Mouse (Mus musculus) liver, postnatal 0 days (tissue): Measurements from ENCODE around the gene Rabgap1l. TPM values are rescaled to one million over a fixed set of nuclear protein-coding genes. Genes with fewer than 3 reads are reported as not detected.

Experiments used
- ATAC-seq: fragments of 200-750 bp; cut with Nextera tagmentation; 2 replicates; pipeline ENCODE4 v1.8.0; 2017; ENCODE audit warnings: mild to moderate bottlenecking, moderate library complexity
- DNase-seq: peaks from one replicate; pipeline ENCODE4 v3.0.0-alpha.2; 2016
- H3K27ac ChIP-seq: fragments of 300-500 bp; sonication (generic); 2 replicates; pipeline ENCODE4 v1.5.1; 2014; ENCODE audit warnings: antibody characterized with exemption, moderate library complexity, mild to moderate bottlenecking, low read depth
- H3K27me3 ChIP-seq: fragments of 300-500 bp; sonication (generic); 2 replicates; pipeline ENCODE4 v1.6.1; 2014; ENCODE audit warnings: low read length, control low read depth, mixed read lengths; ENCODE audit not compliant: insufficient read depth
- H3K36me3 ChIP-seq: fragments of 300-500 bp; sonication (generic); replicated peaks from 2 replicates; pipeline ENCODE4 v1.6.1; 2014; ENCODE audit warnings: mild to moderate bottlenecking, control low read depth, low read length, moderate library complexity, mixed read lengths; ENCODE audit not compliant: insufficient read depth
- H3K4me1 ChIP-seq: fragments of 300-500 bp; sonication (generic); 2 replicates; pipeline ENCODE4 v1.6.1; 2014; ENCODE audit warnings: antibody characterized with exemption, mild to moderate bottlenecking, control low read depth; ENCODE audit not compliant: insufficient read depth
- H3K4me2 ChIP-seq: fragments of 300-500 bp; sonication (generic); 2 replicates; pipeline ENCODE4 v1.6.1; 2014; ENCODE audit warnings: low read depth, mild to moderate bottlenecking, low read length, moderate library complexity, mixed read lengths
- H3K4me3 ChIP-seq: fragments of 300-500 bp; sonication (generic); 2 replicates; pipeline ENCODE4 v1.5.1; 2014; ENCODE audit warnings: low read depth, low read length
- H3K9ac ChIP-seq: fragments of 300-500 bp; sonication (generic); replicated peaks from 2 replicates; pipeline ENCODE4 v1.6.1; 2014; ENCODE audit warnings: mild to moderate bottlenecking, moderate library complexity
- H3K9me3 ChIP-seq: fragments of 300-500 bp; sonication (generic); 2 replicates; pipeline ENCODE4 v1.6.1; 2016; ENCODE audit warnings: mild to moderate bottlenecking, control low read depth, low read length, mixed read lengths
- CTCF ChIP-seq: sonication (generic); IDR thresholded peaks from 2 replicates; pipeline ENCODE4 v1.5.1; 2016; ENCODE audit warnings: antibody characterized with exemption, low read depth
- EP300 ChIP-seq: IDR thresholded peaks from 2 replicates; pipeline ENCODE4 v1.6.1; 2016; ENCODE audit warnings: antibody characterized with exemption, low read depth, mild to moderate bottlenecking
- WGBS: fragments of 180-500 bp; shearing (Covaris S2); extraction: QIAGEN DNeasy Blood & Tissue Kit; methylation state at CpG from one replicate; pipeline ENCODE4 v1.1.7; 2014; ENCODE audit not compliant: insufficient replicate concordance; 5-methylcytosine and 5-hydroxymethylcytosine counted together
- polyA plus RNA-seq: library from polyadenylated mRNA; unstranded; fragments of >200 nt; fragmentation: Nextera tagmentation; extraction: Ambion mirVana; gene quantifications from 2 replicates; pipeline ENCODE4 v1.2.1, GENCODE M21; 2015

Gene Rabgap1l
- polyA plus RNA-seq, 1 experiment from 2014 or later, result 21.6 TPM

- 39% methylated on average over 4 of the region's 4 CpGs for WGBS
These were observed 453.6 kb downstream of the Rabgap1l start for GRCm38 (mm10) chr1:160339374-160339773.

GRCm38 (mm10) chr1:160334791-160335190, 458.2 kb downstream of the Rabgap1l start:
- H3K9me3 ChIP-seq, result no peaks in the 10 kb centered on the region
- no peak for DNase-seq
- ATAC-seq, result no peak
- H3K9ac ChIP-seq, result no peak overlapping the region
- no peaks in the 10 kb centered on the region for H3K36me3 ChIP-seq
- H3K4me1 ChIP-seq, result no peaks in the 10 kb centered on the region; the same call in 1 of the 2 replicates
- no peak overlapping the region for H3K4me2 ChIP-seq
- TF ChIP-seq EP300, result no peak
- TF ChIP-seq CTCF, result no peak
- no peak overlapping the region for H3K4me3 ChIP-seq
- no peaks in the 10 kb centered on the region for H3K27me3 ChIP-seq
- no peak overlapping the region for H3K27ac ChIP-seq
- WGBS, result 87% methylated on average over 4 of the region's 4 CpGs

More at GRCm38 (mm10) chr1:160339374-160339773, 453.6 kb downstream of the Rabgap1l start:
- no peaks in the 10 kb centered on the region for H3K4me1 ChIP-seq
- H3K9me3 ChIP-seq, result no peaks in the 10 kb centered on the region
- TF ChIP-seq CTCF, result no peak
- TF ChIP-seq EP300, result no peak
- H3K9ac ChIP-seq, result no peak overlapping the region
- DNase-seq, result no peak
- no peak overlapping the region for H3K4me2 ChIP-seq
- no peak overlapping the region for H3K27ac ChIP-seq
- H3K27me3 ChIP-seq, result no peaks in the 10 kb centered on the region
- no peak for ATAC-seq
- no peaks in the 10 kb centered on the region for H3K36me3 ChIP-seq
- H3K4me3 ChIP-seq, result no peak overlapping the region

- H3K27ac ChIP-seq, result no peak overlapping the region
- WGBS, result 56% methylated on average over 1 of the region's 1 CpGs
- no peaks in the 10 kb centered on the region; the same call in 1 of the 2 replicates for H3K4me1 ChIP-seq
- H3K9me3 ChIP-seq, result no peaks in the 10 kb centered on the region
- no peak overlapping the region for H3K4me2 ChIP-seq
- H3K27me3 ChIP-seq, result no peaks in the 10 kb centered on the region
- no peak overlapping the region for H3K9ac ChIP-seq
- H3K4me3 ChIP-seq, result no peak overlapping the region
- DNase-seq (no peak), ATAC-seq (peak; percentile 25; the same call in 1 of the 2 replicates)
- TF ChIP-seq CTCF (no peak), EP300 (no peak)
- H3K36me3 ChIP-seq, result no peaks in the 10 kb centered on the region
These were observed 462.2 kb downstream of the Rabgap1l start for GRCm38 (mm10) chr1:160330828-160331227.

GRCm38 (mm10) chr1:160330222-160330621, 462.8 kb downstream of the Rabgap1l start:
- Histone ChIP-seq H3K4me3 (no peak overlapping the region), H3K9ac (no peak overlapping the region), H3K27me3 (no peaks in the 10 kb centered on the region), H3K4me1 (peaks cover 6% of the 10 kb centered on the region), H3K4me2 (no peak overlapping the region), H3K9me3 (no peaks in the 10 kb centered on the region), H3K27ac (no peak overlapping the region), H3K36me3 (no peaks in the 10 kb centered on the region)
- DNase-seq (no peak), ATAC-seq (peak; percentile 79)
- TF ChIP-seq EP300 (peak; percentile 59; the same call in 1 of the 2 replicates), CTCF (no peak)
- 36% methylated on average over 2 of the region's 2 CpGs for WGBS

- DNase-seq, result no peak
- no peak overlapping the region for H3K9ac ChIP-seq
- TF ChIP-seq EP300 (no peak), CTCF (peak; percentile 26)
- no peaks in the 10 kb centered on the region for H3K36me3 ChIP-seq
- H3K4me2 ChIP-seq, result no peak overlapping the region
- WGBS, result 46% methylated on average over 7 of the region's 7 CpGs
- ATAC-seq, result peak; percentile 45; the same call in 1 of the 2 replicates
- no peaks in the 10 kb centered on the region for H3K9me3 ChIP-seq
- no peak overlapping the region for H3K4me3 ChIP-seq
- H3K4me1 ChIP-seq, result peaks cover 10% of the 10 kb centered on the region
- no peak overlapping the region for H3K27ac ChIP-seq
- no peaks in the 10 kb centered on the region for H3K27me3 ChIP-seq
These were observed 463.2 kb downstream of the Rabgap1l start for GRCm38 (mm10) chr1:160329788-160330187.

GRCm38 (mm10) chr1:160327531-160327930, 465.5 kb downstream of the Rabgap1l start:
- Histone ChIP-seq H3K27me3 (no peaks in the 10 kb centered on the region), H3K9ac (no peak overlapping the region), H3K27ac (no peak overlapping the region), H3K9me3 (no peaks in the 10 kb centered on the region), H3K4me1 (peaks cover 10% of the 10 kb centered on the region), H3K4me3 (no peak overlapping the region), H3K4me2 (no peak overlapping the region), H3K36me3 (no peaks in the 10 kb centered on the region)
- DNase-seq, result no peak
- no peak for TF ChIP-seq EP300
- no peak for TF ChIP-seq CTCF
- ATAC-seq, result no peak
- 63% methylated on average over 1 of the region's 1 CpGs for WGBS
